Mouse (Mus musculus): ENCODE measurements around the gene Chchd10. TPM values are rescaled to one million over a fixed set of nuclear protein-coding genes. Genes with fewer than 3 reads are reported as not detected.
"Not testable (repeated sequence)": the region's sequence is repeated elsewhere in the genome, so short reads cannot be mapped to it uniquely, and the experiment has no call there.

Chchd10 gene
- 54.0 and 55.0 TPM in 2 replicates for total RNA-seq (2015)
- 33.1 and 34.4 TPM in 2 replicates for total RNA-seq (2017)

DNA sequence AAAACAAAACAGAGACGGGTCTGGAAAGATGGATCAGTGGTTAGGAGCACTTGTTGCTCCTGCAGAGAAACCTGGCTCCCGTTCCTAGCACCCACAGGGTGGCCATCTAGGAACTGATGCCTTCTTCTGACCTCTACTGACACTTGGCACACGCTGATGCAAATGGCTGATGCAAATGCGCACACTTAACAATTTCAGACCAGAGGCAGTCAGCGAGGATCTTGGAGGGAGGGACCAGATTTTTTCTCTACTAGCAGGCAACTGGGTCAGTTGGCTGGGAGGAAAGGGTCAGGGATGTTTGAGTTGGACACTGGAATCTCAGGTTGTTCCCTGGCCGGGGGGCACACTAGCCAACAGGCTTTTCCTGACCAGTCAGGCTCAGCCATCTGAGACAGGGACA lies at the start of gene Chchd10:
TSS of gene Chchd10 (plus strand) at position 240 of the 400 bp plus-strand sequence.
- ATAC-seq (replicated peaks; ENCODE audit: poor library complexity), result no peak

DNA sequence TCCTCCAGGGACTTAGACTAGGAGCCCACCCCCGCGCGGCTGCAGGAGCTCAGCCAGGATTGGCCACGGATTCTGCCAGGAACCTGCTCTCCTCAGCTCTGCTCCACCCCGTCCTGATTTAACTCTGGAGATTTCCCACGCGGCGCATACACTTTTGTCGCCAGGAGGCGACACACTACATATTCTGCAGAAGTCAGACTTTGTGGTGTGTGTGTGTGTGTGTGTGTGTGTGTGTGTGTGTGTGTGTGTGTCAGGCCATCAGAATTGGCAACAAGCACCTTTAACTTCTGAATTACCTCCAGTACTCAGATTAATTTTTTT lies 49.7 kb upstream of the Chchd10 start:
- peak; percentile 87 for ATAC-seq (replicated peaks; ENCODE audit: poor library complexity)

DNA sequence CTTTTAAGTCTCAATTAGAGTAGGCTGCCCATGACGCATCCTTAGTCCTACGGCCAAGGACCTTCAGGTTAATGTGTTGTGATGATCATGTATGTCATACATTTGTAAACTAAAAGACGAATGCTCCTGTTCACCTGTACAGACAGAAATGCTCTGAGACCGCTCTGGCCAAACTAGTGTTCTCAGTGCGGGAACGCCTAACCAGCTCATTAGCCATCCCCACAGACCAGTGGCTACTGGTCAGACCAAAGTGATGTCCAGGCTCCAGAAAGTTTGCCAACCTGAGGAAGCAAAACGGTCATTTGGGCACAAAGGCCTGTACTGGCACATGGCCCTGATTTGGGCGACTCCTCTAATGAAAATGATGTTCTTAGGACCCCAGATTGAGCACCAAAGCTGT lies 48.2 kb upstream of the Chchd10 start:
- no peak for ATAC-seq (replicated peaks; ENCODE audit: poor library complexity)

DNA sequence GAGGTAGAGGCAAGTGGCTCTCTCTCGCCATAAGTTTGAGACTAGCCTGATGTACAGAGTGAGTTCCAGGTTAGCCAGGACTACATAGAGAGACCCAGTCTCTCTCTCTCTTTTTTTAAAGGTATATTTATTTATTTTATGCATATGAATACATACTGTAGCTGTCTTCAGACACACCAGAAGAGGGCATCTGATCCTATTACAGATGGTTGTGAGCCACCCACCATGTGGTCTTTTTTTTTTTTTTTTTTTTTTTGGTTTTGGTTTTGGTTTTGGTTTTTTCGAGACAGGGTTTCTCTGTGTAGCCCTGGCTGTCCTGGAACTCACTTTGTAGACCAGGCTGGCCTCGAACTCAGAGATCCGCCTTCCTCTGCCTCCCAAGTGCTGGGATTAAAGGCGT lies 45.4 kb upstream of the Chchd10 start:
- not testable (repeated sequence) for ATAC-seq (replicated peaks; ENCODE audit: poor library complexity)

DNA sequence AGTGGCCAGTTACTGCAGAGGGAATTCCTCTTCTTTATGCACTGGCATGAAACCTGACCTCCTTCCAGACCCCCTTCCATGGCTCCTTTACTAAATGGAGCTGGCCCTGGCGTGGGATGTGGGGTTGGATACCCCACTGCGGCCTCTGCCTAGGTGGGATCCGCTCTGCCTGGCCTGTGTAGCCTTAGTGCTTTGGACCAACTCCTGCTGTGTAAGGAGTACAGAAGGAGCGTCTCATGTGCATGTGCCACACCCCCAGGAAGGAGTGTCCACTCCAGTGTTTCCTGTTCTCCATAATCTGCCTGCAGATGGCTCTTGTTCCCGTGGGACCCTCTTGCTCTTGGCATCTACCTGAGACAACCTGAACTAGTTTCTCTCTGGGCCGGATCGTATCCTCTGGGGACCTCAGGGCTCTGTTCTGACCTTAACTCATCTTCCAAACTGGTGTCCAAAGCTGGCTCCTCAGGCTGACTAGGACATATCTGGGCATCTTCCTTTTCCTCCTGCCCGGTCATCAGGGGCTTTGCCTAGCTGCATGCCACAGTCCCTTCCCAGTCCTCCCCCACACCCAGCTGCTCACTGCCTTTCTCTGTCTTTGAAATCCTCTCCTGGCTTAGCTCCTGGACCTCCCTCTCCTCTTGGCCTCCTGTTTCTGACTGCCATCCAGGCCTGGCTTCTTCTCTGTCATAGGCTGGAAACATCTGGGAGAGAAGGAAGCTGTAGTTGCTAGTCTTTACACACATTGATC lies 43.4 kb upstream of the Chchd10 start:
- no peak for ATAC-seq (replicated peaks; ENCODE audit: poor library complexity)

DNA sequence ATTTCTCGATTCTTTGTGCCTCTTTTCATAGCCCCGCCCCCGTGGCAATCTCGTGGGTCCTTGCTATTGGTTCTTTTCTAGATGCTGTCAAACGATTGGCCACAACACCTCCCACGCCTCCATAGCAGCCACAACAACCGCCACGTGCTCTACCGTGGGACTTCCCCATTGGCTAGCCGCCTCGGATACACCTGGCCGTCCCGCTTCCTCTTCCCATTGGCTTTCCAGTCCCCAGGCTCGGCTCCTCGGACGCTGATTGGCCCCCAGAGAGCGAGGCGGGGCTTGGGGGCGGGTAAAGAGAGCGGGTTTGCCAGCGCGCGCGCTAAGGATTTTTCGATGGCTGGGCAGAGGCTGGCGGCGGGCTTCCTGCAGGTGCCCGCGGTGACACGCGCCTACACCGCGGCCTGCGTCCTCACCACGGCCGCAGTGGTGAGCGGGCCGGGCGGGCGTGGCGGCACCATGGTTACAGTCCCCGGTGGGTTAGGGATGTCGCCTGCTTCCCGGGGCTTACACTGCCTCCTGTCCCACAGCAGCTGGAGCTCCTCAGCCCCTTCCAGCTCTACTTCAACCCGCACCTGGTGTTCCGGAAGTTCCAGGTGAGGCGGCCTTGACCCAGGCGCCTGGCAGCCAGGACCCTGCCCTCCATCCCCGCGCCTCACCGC lies 39.7 kb upstream of the Chchd10 start, which contains the start of gene Derl3:
TSS of gene Derl3 (plus strand) at position 325 of the 662 bp plus-strand sequence.
- ATAC-seq (replicated peaks; ENCODE audit: poor library complexity), result peak; percentile 98

DNA sequence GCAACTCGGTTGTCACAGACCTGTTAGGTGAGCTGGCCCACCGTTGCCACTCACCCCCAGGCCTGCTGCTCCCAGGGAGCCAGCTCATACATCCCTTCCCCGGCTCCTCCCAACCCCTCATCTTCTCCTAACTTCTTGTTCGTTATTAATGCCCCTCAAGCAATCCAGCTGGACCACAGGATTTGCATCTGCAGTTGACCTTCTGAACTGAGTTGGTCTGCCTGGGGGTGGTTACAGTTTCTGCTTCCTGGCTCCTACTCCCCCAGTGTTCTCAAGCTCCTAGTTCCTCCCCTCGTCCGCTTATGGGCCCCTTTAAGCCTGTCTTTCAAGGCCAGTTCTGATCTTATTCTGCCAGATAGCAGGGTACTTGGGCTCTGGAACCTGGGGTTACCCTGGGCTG lies 38.3 kb upstream of the Chchd10 start:
- no peak for ATAC-seq (replicated peaks; ENCODE audit: poor library complexity)

DNA sequence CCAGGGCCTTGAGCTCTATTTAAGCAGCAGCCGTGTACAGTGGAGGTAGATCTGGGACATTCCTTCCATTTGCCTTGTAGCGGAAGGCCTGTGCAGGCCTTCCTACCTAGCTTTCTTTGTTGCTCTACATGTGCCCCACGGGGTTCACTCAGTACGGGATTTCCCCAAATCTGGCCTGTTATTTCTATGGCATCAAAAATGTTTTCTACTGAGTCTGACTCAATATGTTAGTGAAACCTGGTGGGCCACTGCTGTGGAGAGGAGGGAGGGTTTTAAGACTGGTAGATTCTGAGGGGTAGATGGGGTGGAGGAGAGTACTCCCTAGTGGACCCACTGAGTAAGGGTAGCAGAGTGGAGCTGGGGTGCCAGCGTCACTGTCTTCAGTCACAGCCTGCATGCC lies 37.2 kb upstream of the Chchd10 start:
- no peak for ATAC-seq (replicated peaks; ENCODE audit: poor library complexity)

DNA sequence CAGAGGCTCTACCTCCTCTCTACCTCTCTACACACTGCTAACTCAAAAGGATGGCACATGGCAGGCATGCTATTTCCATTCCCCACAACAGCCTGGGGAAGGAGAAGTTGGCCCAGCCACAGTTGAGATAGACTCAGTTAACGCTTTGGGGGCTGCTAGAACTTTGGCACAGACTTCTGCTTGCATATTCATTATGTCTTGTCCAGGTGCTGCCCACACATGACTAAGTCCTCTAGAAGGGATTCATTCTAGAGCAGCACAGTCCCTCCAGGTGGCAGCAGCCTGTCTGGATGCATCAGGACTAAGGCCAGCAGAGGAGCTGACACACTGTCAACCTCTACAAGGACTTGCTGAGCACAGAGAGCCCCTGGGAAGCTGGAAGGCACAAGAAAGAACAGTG lies 36.7 kb upstream of the Chchd10 start:
- ATAC-seq (replicated peaks; ENCODE audit: poor library complexity), result no peak

DNA sequence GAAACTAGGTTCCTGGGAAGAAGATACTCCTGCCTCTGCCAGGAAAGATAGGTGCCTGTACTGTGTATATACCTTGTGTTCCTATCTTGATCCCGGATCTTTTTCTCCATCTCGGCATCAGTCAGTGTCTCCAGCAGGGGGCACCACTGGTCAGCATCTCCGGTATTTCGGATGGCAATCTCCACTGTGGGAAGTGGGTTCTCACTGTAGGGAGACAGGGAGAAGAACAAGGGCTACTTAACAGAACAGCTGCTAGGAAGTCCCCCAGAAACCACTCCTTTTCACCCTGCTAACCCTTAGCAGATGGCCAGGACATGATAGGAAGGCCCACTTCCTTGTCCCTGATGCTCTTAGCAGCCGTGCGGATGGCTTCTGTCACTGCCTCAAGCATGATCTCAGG lies 35.6 kb upstream of the Chchd10 start:
- peak; percentile 26; the same call in 1 of the 2 replicates for ATAC-seq (replicated peaks; ENCODE audit: poor library complexity)

DNA sequence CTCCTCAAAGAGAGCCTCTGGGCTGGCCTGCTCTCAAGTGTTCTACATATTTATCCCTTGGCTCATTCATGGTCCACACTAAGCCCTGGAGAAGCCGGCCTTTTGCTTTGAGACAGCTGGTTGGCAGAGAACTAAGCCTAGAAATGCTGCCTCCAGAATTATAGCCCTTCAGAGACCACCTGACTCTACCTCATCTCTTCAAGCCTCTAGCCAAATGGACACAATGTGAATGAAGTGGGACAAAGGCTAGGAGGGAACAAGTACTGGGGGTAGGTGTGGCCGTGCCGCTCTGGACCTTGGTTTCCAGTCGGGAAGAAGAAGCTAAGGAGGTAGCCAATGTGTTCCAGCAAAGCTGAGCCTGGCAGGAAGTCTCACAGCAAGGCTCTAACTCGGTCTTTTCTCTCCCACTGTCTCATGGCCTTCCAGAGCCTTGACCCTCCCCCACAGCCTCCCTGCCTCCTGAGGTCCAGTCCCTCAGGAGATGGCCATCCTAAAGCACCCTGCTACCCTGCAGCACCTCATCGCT lies 34.8 kb upstream of the Chchd10 start:
- no peak for ATAC-seq (replicated peaks; ENCODE audit: poor library complexity)

DNA sequence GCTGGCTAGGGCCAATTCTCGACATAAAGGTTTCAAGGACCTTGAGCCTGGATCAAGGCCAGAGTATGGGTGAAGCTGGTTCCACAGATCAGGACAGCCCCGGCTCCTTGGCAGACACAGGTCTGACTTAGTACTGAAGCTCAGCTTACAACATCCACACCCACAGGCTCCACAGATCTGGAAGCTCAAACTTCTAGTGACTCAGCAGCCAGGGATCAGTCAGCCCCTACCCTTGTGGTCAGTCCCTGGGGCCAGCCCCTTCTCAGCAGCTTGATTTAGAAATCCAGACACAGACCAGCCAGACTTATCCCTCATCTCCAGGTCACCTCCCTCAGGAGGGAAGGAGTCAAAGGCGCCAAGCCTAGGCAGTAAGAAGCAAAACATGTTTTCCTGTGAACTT lies 34.1 kb upstream of the Chchd10 start:
- ATAC-seq (replicated peaks; ENCODE audit: poor library complexity), result no peak

DNA sequence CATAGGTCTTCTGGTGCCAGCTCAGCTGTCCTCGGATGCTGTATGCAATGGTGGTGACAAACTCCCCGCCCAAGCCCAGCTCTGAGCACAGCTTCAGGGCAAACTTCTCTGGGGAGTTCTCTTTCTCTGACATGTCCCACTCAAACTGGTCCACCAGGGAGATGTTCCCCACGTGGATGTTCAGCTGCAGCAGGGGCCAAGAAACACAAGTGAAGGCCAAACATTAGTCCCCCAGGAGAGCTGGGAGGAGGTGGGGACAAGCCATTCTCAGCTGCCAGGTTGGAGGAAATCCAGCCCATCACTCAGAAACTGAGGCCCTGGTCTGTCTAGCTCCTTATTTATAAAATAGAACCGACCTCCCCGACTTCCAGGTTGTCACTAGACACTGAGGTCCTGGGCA lies 28.5 kb upstream of the Chchd10 start:
- no peak for ATAC-seq (replicated peaks; ENCODE audit: poor library complexity)

DNA sequence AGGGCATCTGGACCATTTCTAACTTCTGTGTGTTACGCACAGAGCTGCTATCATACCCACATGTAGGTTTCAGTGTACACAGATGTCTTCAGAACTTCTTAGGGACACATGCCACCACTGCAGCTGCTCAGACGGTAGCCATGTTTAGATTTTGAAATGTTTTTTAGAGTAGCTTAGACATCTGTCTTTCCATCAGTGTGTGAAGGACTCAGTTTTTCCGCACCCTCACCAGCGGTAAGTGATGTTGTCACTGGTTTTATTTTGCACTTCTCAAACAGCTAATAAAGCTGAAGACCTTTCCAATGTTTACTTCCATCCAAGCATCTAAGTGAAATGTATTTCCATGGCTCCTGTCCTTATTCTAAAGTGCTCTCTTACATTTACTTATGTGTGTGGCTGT lies 26.0 kb upstream of the Chchd10 start:
- ATAC-seq (replicated peaks; ENCODE audit: poor library complexity), result no peak

DNA sequence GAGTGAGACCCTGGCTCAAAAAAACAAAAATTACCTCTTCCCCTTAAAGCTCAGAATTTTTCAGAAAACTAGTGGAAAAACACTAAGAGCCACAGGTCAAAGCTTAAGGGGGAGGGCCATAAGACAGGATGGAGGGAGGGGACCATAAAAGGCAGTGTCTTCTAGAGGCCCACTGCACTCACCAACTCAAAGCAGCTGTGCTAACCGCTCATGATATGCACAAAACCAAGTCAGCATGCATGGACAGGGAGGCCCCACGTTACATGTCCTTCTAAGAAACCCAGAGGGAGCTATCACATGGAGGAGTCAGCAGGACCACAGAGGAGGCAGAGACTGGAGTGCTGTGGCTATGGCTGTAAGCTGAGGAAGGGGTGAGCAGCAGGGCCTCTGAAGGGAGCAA lies 22.2 kb upstream of the Chchd10 start:
- no peak for ATAC-seq (replicated peaks; ENCODE audit: poor library complexity)

DNA sequence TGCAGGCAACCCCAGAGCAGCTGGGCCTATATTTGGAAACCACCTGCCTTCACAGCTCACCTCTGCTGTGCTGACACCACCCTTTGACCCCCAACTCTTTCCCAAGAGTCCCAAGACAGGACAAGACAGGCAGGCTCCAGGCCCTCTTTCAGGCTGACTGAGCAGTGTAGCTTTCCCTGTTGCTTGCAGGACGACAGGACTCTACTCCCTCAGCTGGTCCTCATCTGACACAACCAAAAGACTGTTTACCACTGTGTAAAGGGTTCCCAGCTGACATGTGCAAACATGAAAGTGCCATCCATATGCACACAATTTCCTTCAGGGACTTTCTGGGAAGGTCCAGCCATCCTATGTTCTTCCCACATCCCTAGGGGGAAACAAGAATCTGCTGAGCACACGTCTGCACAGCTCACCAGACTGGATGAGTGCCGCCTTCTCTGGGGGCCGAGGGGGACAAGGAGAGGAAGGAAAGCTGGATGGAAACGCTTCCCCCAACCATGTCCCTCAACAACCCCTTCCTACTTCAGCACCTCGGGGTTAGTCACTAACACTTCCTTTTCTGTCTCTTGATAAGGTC lies 19.8 kb upstream of the Chchd10 start:
- no peak for ATAC-seq (replicated peaks; ENCODE audit: poor library complexity)

DNA sequence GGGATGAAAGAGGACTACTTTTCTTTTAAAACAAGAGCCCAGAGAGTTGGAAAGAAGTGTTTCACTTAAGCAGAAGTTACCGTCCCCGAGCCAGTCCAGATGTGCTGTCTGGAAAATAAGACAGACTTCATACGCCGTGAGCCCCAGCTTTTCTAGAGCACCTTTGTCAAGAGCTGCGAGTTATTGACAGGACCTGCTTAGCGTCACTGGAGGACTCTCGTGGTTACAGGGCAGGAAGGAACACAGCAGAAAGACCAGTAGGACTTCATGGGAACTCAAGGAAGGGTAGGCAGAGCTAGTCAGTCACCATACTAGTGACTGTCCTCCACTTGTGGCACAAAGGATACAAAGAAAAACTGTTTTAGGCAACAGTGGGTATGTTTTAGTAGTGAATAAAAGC lies 17.4 kb upstream of the Chchd10 start:
- no peak for ATAC-seq (replicated peaks; ENCODE audit: poor library complexity)

DNA sequence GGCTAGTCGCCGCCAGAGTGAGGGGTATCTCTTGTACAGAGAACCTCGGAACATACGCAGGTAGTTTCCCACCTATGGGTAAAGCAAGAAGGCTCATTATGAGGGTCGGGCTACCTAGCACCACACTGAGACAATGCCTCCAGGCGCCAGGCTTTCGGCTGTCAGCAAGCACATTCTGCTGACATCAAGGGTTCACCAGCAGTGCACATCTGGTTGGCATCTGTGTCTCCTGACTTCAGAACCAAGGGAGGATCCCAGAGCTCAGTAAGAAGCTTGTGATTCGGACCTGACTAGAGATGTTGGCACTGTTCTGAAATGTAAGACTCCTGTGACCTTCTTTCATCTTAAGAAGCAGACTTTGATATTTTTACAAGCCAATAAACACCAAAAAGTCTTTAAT lies 16.1 kb upstream of the Chchd10 start:
- no peak for ATAC-seq (replicated peaks; ENCODE audit: poor library complexity)

DNA sequence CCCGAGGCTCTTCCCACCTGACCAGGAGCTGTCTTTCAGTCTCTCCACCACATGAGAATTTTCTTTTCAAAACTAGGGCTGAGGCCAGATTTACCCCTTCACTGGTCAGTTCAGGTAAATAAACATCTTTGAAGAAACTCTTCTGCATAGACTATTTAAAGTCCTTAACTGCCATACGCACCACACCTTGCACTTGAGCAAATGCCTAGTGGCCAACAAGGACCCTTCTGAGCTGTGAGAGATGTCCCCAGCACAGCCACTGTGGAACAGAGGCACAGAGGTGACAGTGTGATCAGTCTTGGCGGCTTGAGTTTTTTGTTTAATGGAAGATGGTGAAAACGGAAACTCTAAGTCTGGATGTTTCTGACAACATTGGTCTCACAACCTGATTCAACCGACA lies 13.9 kb upstream of the Chchd10 start:
- no peak for ATAC-seq (replicated peaks; ENCODE audit: poor library complexity)

DNA sequence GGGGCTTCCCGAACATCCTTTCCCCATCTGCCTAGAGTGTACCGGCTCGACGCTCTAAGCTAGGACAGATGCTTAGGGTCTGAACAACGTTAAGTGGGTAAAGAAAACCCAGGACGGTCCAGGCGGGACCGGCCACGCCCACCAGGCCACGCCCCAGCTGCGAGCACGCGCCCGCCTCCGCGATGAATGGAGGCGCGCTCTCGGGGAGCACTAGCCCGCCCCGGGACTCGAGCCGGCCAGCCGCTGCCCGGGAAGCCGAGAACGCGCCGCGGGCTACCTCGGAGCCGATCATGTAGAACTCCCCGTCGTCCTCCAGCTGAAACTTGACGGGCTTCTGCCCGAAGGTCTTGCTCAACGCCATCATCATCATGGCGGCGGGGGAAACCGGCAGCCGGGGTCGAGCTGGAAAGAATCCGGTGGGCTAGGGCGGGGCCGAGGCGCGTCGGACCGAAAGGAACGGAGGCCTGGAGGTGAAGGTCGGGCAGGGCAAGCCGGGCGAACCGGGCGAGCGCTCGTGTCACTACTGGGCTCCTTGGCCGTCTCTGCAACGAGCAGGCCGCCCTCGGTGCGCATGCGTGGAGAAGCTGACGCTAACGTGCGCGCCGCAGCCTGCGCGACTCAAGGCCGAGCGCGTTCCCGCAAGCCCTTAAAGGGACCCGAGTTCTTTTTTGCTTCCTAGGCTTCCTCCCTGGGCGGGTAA lies 11.8 kb upstream of the Chchd10 start, which contains the start of gene Smarcb1:
TSS of gene Smarcb1 (minus strand) at position 592 of the 700 bp plus-strand sequence.
- ATAC-seq (replicated peaks; ENCODE audit: poor library complexity), result peak; percentile 81

Measured in megakaryocyte progenitor cell, adult 5-6 weeks (primary cell).